Mouse (Mus musculus) cerebellum, adult 2 months (tissue): ENCODE measurements at regions not wholly inside any gene's neighbourhood (a gene's known extent, or its start where the extent isn't known, plus 50 kb on each side); places are given as distances from the start of the nearest gene placed in this dataset.

Experiments
- CTCF ChIP-seq: fragments of 200-500 bp; IDR thresholded peaks from 2 replicates; pipeline ENCODE4 v1.5.1; 2011; ENCODE audit warnings: low read depth, mild to moderate bottlenecking, control low read depth, low read length, moderate library complexity, borderline replicate concordance; ENCODE audit not compliant: insufficient read depth
- POLR2A ChIP-seq: fragments of 200-500 bp; IDR thresholded peaks from 2 replicates; pipeline ENCODE4 v1.6.1; 2011; ENCODE audit warnings: low read length, control low read depth, borderline replicate concordance; ENCODE audit not compliant: insufficient read depth

DNA sequence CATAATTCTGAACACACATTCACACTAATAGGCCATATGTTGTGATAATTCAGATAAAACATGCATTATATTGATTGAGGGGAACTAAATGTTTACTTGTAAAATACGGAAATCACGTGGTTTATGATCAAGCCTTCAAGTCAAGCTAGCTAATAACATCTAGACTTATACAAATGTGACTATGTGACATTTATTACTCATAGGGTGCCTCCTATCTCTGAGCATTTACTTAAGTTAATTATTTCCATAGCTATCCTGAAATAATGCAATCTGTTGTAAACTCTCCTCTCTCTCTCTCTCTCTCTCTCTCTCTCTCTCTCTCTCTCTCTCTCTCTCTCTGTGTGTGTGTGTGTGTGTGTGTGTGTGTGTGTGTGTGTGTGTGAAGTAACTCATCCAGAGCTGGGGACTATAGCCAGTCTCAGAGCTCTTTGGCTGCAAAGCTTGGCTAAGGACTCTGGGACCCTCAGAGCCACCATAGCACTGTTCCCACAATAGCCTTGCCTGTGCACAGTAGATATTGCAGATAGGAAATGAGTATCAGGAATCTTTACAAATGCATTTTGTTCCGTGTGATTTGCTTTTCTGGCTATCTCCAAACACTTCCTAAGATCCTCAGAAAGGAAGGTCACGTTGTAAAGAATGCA, 263.5 kb downstream of the Rnd3 start:
- TF ChIP-seq CTCF, result no peak
- TF ChIP-seq POLR2A, result no peak
